Mouse (Mus musculus) left cerebral cortex, postnatal 10 days (tissue): ENCODE results near the gene Gramd4. TPM values are rescaled to one million over a fixed set of nuclear protein-coding genes. Genes with fewer than 3 reads are reported as not detected.
"Not testable (repeated sequence)": the region's sequence is repeated elsewhere in the genome, so short reads cannot be mapped to it uniquely, and the experiment has no call there.

Experiments used
- DNase-seq, 2 experiments: peaks; one replicate each; pipeline ENCODE4 v3.0.0; 2021 to 2022; ENCODE audit warnings: low spot score in 2 of 2, mixed read lengths in 1 of 2; ENCODE audit errors: extremely low spot score in 1 of 2
- intact Hi-C: fragments of 180-260 bp; cut with DNase I; formaldehyde crosslinking; loops from one replicate; pipeline ENCODE4 v1.15.1; 2025
- total RNA-seq, 2 experiments: library from RNA; stranded (reverse); gene quantifications; 2 replicates each; pipeline ENCODE4 v1.2.3; 2021

The Gramd4 gene
- total RNA-seq, 2 experiments from 2014 or later: 38.3 to 41.4 TPM

DNA sequence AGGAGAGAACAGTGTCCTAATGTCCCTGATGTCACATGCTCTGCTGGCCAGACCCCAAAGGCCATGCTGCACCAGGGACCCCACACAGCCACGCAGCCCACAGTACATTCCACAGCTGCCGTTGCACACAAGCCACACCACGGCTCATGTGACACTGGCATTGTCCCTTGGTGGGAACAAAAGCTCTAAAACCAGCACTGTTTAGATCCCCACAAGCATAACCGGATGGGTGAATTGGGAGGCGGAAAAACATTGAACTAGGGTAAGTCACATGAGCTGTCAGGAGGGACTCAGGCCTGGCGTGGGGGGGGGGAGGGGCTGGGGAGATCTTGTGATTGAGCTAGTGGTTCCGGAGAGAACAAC, 111.0 kb downstream of the Gramd4 start:
- intact Hi-C loops: no loop called here
- DNase-seq: peak in 1 of 2 experiments; percentile 61

DNA sequence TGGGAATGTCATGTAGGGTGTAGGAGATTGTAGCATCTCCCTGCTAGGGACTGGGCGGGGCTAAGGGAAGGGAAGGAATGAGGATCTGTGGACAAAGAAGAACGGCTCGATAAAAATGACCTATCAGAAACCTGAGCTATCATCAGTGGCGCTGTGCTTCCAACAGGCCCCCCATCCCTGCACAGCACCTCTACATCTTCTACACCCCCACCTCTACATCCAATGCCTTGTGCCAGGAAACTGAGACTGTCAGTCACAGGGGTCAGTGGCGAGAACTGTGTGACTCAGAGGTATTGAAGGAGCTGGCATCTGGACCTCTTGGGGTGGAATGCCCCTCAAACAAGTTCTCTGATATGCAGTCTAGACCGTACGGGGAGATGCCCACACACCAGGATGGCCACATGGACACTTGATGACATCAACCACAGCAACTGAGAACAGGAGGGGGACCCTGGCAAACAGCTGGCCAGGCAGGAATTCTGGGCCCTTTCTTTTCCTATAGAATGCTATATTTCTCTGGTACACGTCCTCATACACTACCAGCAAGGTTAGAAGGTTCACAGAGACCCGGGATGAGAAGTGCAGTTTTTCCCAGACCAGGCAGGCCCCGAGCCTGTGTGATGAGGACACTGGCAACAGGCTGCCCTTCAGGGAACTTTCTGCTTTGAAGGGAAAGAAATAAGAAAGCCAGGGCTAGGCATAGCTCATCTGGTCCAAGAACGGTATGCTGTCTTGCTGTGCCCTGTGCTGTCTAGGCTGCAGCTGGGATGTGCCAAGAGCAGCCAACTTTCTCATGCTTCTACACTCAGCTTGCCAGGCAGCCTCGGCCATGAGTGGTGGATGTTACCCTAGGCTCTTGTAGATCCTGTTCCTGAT, 111.7 kb downstream of the Gramd4 start:
- DNase-seq: no peak
- intact Hi-C loops: no loop called here

DNA sequence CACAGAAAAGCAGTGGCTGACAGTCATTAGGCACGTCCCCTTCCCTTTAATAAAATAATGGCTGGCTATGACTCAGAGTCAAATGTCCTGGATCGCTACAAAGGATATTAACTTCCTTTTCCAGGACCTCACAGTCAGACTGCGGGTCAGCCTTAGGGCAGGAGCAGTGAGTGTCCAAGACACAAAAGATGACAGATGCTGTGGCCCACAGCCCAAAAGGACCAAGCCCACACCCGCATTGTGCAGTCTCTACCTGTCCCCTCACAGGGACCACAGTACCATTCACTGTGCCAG, 112.3 kb downstream of the Gramd4 start:
- intact Hi-C loops: no loop called here
- no peak for DNase-seq

DNA sequence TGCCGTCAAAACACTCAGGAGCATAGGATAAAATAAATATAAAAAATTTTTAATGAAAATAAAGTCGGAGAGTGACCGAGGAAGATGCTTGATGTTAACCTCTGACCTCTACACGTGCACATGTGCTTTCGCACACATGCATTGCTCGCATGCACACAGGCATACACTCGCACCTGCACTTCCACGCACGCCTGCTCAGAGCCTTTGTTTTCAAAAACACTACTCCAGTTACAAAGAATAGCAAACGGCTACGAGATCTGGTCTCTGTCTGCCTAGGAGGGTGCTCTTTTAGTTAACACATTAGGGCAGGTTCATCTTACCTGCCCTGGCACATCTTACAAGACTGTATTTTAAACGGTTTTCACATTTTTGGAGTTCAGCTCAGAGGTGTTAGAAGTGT, 113.8 kb downstream of the Gramd4 start:
- DNase-seq: no peak
- intact Hi-C loops: no loop called here

DNA sequence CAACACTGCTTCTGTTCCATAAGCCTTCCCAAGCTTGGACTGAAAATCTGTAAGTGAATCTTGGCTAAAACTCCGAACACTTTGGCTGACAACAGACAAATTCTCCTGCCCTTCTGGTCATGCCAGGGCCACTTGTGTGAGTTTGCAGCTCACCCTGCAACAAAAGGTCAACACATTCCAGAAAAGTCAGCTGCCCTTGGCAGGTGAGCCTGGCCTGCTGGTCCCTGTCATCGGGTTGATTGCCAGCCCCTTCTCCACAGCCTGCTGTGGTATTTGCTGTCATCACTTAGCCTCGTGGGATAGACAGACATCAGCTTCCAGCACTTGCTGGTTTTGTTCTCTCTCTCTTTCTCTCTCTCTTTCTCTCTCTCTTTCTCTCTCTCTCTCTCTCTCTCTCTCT, 114.6 kb downstream of the Gramd4 start:
- intact Hi-C loops: no loop called here
- no peak for DNase-seq

DNA sequence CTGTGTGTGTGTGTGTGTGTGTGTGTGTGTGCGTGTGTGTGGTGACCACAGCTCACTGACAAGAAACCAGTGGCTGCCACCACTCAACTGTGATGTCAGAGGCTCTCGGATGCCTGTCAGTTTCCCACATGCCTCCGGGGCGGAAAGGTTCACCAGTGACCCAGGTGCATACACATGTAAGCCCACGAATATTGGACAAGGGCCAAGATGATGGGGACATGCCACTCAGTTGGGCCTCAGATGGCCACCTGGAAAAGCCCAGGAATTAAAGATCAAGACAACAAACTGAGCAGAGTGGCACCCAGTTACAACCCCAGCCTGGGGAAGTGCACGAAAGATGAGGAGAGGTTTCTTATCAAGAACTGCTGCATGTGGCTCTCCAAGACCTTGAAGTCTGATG, 115.0 kb downstream of the Gramd4 start:
- no peak for DNase-seq
- intact Hi-C loops: no loop called here

DNA sequence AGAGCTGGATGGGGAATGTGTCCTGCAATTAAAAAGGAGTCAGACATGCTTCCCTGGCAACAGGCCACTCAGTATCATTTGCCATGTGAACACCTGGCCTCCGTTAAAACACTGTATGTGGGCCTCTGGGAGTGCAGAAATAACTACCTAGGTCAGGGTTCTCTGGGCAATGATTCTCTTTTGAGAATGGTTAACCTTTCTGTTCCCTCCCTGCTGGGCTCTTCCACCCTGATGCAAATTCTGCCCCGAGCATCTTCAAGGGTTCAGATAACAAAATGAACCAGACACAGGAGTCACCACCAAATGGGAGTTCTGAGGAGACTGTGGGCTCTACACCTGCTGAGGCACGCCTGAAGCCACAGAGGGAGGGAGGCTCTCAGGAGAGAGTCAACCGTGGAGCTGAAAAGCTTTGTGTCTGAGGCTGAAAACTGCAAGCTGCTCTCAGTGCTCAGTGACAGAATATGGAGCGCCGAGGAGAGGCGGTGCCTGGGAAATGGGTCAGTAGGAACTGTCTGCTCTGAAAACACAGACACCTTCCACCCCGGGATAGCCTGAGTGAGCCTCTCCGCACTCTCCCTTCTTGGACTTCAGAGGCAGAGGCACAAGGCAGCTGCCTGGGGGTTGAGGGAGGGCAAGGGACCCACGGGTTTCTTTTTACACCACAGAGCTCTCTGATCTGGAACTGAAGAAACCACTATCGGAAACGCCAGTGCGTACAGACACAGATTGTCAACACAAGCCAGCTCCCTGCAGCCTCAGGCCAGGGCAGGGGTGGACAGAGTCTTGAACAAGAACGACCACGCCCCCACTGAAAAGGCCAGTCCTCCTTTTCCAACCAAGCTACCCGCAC, 115.9 kb downstream of the Gramd4 start:
- peak in 1 of 2 experiments; percentile 64 for DNase-seq
- intact Hi-C loops: no loop called here

DNA sequence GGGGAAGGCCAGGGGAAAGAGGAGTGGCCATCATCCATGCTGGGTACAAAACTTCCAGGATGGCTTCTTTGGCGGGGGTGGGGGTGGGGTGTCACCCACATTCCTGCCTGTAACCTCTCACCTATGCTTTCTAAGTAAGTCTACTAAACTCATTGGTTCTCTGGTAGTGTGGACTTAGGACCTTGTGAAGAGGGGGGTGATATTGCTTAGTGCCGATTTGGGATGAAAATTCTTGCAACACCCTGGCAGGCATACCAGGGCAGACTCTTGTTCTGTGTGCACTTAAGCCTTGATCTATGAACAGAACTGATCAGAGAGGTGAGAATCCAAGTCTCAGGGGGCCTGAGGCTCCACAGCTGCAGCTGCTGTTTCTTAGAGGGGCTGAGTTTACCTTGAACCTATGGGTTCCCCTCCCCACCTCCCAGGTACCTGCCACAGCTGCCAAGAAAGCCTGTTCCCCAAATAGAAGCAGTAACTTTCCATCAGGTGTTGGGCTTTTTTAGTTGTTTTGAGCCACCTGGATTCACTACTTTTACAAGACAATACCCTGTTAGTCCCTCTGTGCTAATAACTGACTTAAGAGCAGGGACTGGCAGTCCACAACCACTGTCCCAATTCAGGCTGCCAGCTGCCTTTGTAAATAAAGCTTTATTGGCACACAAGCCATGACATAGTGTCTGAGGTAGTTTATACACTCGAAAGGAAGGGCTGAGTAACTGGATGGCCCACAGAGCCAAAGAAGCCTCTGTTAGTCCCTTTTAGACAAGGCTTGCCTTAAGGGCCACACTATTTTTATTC, 118.0 kb downstream of the Gramd4 start:
- intact Hi-C loops: no loop called here
- no peak for DNase-seq

DNA sequence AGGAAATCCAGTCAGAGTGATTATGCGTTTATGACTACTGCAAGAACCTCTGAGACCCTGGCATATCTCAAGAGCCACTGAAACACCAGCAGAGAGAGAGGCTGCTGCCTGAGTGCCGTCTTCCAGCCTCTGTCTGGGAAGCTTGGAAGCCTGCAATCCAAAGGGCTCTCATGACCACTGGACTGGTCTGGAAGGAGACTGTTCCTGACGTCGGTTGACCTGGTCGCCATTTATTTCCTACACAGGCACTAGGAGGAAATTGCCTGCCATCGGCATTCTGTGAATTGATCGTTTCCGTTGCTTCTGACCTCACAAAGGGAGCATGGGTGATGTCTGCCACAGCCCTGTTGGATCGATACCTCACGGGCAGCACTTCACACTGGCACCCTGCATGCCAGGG, 118.7 kb downstream of the Gramd4 start:
- intact Hi-C loops: no loop called here
- no peak for DNase-seq

DNA sequence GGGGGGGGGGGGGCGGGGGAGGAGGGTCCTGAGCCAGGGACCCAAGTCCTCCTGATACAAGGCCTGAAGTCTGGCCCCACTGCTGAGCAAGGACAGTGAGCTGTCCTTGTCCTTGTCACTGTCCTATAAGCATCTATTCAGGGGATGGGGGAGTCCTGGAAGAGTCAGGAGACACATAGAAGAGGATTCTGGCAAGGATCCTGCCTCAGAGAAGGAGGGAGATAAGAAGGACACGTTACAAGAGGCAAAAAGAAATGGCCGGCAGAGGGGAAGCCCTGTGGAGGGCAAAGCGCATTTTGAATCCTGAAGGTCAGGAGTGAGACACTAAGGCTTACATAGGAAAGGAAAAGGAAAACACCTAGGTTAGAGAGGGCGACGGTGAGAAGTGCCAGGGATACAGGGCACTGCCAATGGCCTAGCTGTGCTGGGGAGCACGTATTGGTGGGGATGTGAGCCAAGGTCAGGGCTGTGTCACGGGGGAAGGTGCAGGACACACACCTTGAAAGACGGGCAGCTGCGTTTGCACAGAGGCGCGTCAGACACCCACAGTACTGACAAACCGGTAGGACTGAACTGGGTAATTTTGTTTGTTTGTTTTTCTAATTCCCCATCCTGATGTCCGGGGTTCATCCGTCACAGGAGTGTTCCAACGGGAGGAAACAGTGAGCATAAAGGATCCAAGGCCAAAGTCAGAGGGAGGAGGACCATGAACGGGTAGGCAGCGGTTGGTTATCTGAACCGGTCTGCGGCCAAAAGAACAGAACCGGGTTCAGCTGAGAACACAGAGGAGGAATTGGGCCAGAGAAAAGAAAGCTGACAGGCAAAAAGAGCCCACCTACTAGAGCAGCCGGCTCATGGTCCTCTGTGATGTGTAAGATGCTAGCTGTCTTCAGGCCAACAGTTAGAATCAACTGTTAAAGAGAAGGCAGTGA, 119.5 kb downstream of the Gramd4 start:
- no peak for DNase-seq
- intact Hi-C loops: no loop called here

DNA sequence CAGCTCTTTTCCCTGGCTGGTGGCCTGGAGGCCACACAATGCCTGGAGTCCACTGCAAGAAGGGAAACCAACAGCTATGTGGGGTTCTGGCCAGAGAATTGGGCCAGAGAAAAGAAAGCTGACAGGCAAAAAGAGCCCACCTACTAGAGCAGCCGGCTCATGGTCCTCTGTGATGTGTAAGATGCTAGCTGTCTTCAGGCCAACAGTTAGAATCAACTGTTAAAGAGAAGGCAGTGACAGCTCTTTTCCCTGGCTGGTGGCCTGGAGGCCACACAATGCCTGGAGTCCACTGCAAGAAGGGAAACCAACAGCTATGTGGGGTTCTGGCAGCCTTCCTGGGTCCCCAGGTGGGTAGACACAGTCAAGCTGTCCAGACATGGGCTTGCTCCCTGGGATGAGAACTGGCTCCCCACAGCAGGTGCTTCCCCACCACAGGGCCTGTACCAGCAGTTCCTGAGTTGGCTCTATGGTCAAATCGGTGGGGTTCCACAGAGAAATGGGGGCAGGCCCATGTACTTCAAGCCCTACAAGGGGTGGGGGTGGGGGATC, 120.3 kb downstream of the Gramd4 start:
- intact Hi-C loops, DNase-seq: not testable (repeated sequence)

DNA sequence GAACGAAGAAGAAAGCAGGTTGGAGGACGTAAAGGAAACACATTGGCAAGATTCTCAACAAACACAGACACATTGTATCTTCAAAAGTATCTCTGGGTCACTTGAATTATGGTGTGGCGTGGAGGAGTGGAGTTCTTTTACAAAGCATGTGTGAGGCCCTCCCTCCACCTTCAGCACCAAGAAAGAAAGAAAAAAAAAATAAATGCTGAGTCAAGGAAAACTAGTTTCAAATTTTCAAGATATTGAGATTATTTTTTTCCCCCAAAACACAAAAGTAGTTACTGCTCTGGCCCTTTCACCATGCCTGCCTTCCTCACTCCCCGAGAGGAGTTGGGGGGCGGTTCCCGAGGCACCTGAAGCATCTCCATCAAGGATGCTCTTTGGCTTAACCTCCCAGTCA, 121.1 kb downstream of the Gramd4 start:
- intact Hi-C loops: no loop called here
- DNase-seq: no peak

DNA sequence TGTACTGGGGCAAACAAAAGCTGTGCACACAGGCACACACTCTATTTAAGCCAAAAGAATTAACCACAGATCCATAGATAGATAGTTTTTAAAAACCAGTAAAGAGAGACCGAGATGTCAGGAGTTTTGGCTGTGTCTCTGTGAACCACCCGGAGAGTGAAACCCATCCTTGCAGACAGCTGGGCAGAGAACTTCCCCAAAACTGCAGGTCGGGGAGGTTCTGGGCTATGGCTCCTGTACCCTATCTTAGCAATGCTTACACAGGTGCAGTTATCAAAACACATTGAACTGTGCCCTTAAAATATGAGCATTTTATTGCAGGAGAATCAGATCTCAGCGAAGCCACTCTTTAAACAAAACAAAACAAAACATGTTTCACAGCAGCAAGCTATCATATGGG, 122.9 kb downstream of the Gramd4 start:
- DNase-seq: no peak
- intact Hi-C loops: no loop called here

DNA sequence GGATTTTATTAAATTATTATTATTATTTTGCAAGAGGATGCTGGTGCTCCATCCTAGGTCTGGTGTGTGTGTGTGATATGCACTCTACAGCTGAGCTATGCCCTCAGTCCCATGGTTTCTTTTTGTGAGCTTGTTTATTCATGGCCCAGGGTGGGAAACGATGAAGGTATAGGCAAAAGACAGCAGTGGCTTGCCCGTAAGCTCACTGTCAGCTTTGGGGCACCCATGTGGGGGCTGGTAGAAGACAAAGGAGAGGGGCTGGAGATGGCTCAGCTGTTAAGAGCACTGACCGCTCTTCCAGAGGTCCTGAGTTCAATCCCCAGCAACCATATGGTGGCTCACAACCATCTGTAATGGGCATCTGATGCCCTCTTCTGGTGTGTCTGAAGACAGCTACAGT, 123.8 kb downstream of the Gramd4 start:
- DNase-seq, intact Hi-C loops: not testable (repeated sequence)

DNA sequence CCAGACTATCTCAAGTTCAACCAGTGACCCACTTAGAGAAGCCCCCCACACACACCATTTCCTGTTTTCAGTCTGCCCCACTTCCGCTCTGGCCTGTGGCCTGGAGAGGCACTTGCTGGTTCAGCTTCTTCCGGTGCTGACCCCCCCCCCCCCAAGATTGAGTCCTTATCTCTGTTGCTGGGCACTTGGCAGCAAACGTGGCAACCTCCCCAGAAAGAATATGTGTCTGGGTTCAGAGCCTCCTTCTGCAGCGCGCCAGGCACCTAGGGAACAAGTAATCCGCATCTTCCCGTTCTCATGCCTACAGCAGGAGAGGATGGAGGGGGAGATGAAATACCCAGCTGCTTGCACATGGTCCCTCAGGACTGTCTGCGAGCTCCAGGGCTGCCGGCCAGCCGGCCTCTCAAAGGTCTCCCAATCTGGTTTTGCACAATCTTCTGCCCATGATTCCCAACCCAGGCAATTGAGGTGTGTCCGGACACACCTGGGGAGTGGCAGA, 124.5 kb downstream of the Gramd4 start:
- peak in 1 of 2 experiments; percentile 75 for DNase-seq
- intact Hi-C loops: no loop called here

DNA sequence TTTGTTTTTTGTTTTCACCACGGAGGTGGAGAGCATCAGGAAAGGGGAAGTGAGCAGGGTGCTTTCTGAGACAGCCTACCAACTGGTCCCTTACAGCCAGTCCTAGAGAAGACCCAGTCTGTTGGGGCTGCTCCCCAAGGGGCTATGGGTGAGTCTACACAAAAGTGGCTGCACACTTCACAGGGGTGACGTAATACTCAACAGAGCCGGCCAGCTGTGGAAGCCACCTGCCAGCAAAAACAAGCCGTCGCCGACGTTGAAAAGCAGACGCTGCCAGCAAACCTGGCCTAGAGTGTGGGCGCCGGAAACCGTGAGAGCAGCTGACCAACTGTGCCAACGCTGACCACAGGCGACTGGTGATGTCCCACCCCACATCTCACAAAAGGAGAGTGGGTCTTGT, 125.2 kb downstream of the Gramd4 start:
- DNase-seq: peak; percentile 47 to 81
- intact Hi-C loops: no loop called here

DNA sequence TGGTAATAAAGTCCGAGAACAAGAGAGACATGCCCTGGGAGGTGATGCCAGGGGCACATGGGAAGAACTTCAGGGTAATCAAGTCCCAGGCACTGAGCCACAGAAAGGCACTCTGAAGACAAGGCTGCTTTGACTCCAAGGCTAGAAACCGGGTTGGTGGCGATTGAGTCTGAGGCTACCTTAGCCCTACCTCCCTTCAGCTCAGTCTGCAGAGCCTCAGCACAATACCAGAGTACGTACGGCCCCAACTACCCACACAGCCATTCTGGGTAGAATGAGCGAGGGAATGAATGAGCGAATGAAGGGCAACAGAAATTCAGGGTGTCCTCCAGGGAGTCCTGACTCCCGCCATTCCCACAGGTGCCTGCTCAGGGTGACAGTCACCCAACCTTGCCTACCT, 126.0 kb downstream of the Gramd4 start:
- DNase-seq: no peak
- intact Hi-C loops: no loop called here

DNA sequence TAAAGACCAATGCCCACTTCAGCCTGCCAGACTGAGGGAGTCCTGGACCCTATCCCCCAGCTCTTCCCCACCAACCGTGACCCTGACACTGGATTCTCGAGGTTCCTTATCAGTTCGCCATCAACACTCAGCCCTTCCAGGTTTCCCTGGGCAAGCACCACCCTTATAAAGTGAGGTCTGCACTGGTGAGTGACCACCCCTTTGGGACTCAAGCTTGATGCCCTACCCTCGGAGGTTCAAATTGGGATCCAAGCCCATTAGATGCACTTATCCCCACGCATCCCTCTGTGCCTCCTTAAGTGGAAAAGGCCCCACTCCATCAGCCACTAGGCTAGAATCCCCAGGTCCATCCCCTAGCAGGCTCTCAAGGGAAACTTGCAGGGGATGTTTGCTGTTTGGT, 126.6 kb downstream of the Gramd4 start:
- DNase-seq: no peak
- intact Hi-C loops: no loop called here
